Mouse (Mus musculus): ENCODE data around the gene Pigk.

Pigk gene

GRCm38 (mm10) chr3:152998106-152998505, 284.2 kb downstream of the Pigk start:
- no peak for DNase-seq (ENCODE audit: low spot score)

DNA sequence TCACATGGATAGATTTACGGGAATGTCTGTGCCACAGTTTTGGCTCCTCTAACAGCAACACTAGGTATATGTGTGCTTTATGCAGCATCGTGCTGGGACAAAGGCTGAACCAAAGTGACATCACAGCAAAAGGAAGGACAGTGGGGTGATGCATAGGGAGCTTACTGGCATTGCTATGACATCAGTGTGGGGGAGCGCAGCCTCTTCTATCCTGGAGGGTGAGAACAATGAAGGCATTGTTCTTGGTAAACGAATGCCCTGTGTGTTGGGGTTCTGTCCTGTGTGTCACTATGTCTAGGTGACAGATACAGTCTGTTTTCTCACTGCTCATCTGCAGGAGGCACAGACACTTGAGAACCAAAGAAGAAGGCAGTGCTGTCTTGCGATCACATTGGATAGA, 285.0 kb downstream of the Pigk start:
- no peak for DNase-seq (ENCODE audit: low spot score)

GRCm38 (mm10) chr3:153006893-153007292, 293.0 kb downstream of the Pigk start:
- no peak for DNase-seq (ENCODE audit: low spot score)

- DNase-seq (ENCODE audit: low spot score): no peak
Observed at GRCm38 (mm10) chr3:153016355-153016754, 302.5 kb downstream of the Pigk start.

- DNase-seq (ENCODE audit: low spot score): no peak
Observed at GRCm38 (mm10) chr3:153018051-153018450, 304.2 kb downstream of the Pigk start.

GRCm38 (mm10) chr3:153024016-153024415, 310.1 kb downstream of the Pigk start:
- no peak for DNase-seq (ENCODE audit: low spot score)

Measured in spleen, adult 12 weeks (tissue).